24 mouse cellular contexts compared by ENCODE assay signal in genomic region chr2:136894494-136894893, GRCm38 (mm10). TPM values are rescaled to one million over a fixed set of nuclear protein-coding genes. Genes with fewer than 3 reads are reported as not detected.
DNase-seq lines count a peak whose midpoint lies in the region; ATAC-seq and TF ChIP-seq lines count a peak whose summit lies in the region.
"Had no signal": no experiment of that assay in that cellular context is flagged by ENCODE, and none has a peak within 500 bp of the region (broad histone marks: within the 10 kb centered on the region; RNA-seq: fewer than 3 reads in every experiment).

No protein-coding gene starts in this region.

- no peak overlapping the region for H3K9ac ChIP-seq in liver, embryonic 14.5 days (replicated peaks)
- no peak overlapping the region for H3K9ac ChIP-seq in liver, embryonic 12.5 days
- no peak overlapping the region for H3K9ac ChIP-seq in MEL (ENCODE audit: control insufficient read depth, low read depth, low read length, poor library complexity, severe bottlenecking)

- intact Hi-C loops in heart, postnatal 36 days (cut with DNase I), result loop anchor here (5.0 kb wide), 1 partner anchor 223 kb away; the partner anchor contains the start of gene Jag1

- WGBS in liver, embryonic 14.5 days (ENCODE audit: insufficient replicate concordance), result 40% methylated on average over 2 of the region's 2 CpGs
- 44% methylated on average over 2 of the region's 2 CpGs for WGBS in liver, embryonic 12.5 days (ENCODE audit: insufficient replicate concordance)

- DNase-seq in liver, embryonic 14.5 days (ENCODE audit: low read depth in 3 of 3, low spot score in 3 of 3), result no peak
- peak; percentile 70 for DNase-seq in MEL (ENCODE audit: low read depth, low spot score)
- DNase-seq in heart, postnatal 36 days, result no peak
- no peak for DNase-seq in left cerebral cortex, adult 9 months (ENCODE audit: low spot score in 2 of 2)
- DNase-seq: adrenal gland, adult 2 months; adrenal gland, adult 8-10 months; adrenal gland, postnatal 10 days; adrenal gland, postnatal 14 days; adrenal gland, postnatal 25 days; adrenal gland, postnatal 36 days; B cell, adult 2 months; cerebellum, adult 11 months; cerebellum, adult 11-12 months; cerebellum, adult 18-20 months; cerebellum, adult 2 months had no signal

- H3K36me3 ChIP-seq in liver, embryonic 14.5 days (replicated peaks; ENCODE audit: control insufficient read depth, insufficient read depth, low read depth), result no peaks in the 10 kb centered on the region
- no peaks in the 10 kb centered on the region for H3K36me3 ChIP-seq in liver, embryonic 12.5 days
- H3K36me3 ChIP-seq in MEL (ENCODE audit: control insufficient read depth in 1 of 2, insufficient read depth in 2 of 2, low read length in 2 of 2), result peaks cover 0 to 21% of the 10 kb centered on the region in 2 experiments; a peak in 2 of 4 replicates

- H3K27me3 ChIP-seq in liver, embryonic 14.5 days (ENCODE audit: control insufficient read depth, insufficient read depth, low read length), result no peaks in the 10 kb centered on the region
- H3K27me3 ChIP-seq in liver, embryonic 12.5 days (replicated peaks), result no peaks in the 10 kb centered on the region
- H3K27me3 ChIP-seq in MEL (ENCODE audit: control insufficient read depth in 1 of 2, insufficient read depth in 2 of 2, low read length in 2 of 2), result no peaks in the 10 kb centered on the region
- H3K27me3 ChIP-seq: CH12.LX, Patski had no signal

- H3K4me1 ChIP-seq in liver, embryonic 14.5 days (replicated peaks; ENCODE audit: control insufficient read depth in 2 of 2, insufficient read depth in 2 of 2, low read length in 1 of 2), result peaks cover 14 to 16% of the 10 kb centered on the region in 2 experiments
- peaks cover 28% of the 10 kb centered on the region for H3K4me1 ChIP-seq in liver, embryonic 12.5 days
- H3K4me1 ChIP-seq in MEL (ENCODE audit: control insufficient read depth in 1 of 2, insufficient read depth in 2 of 2, low read length in 2 of 2), result peaks cover 2 to 11% of the 10 kb centered on the region in 2 experiments; a peak in 3 of 4 replicates

- no peak overlapping the region for H3K4me3 ChIP-seq in liver, embryonic 14.5 days (ENCODE audit: insufficient read depth in 1 of 2, low read depth in 2 of 2, low read length in 2 of 2)
- no peak overlapping the region for H3K4me3 ChIP-seq in liver, embryonic 12.5 days
- H3K4me3 ChIP-seq in MEL (ENCODE audit: control insufficient read depth in 1 of 2, insufficient read depth in 1 of 2, low read depth in 2 of 2, low read length in 2 of 2), result no peak overlapping the region

- no peak overlapping the region for H3K27ac ChIP-seq in liver, embryonic 14.5 days
- H3K27ac ChIP-seq in liver, embryonic 12.5 days, result no peak overlapping the region
- no peak overlapping the region for H3K27ac ChIP-seq in MEL (ENCODE audit: control insufficient read depth, low read depth, low read length)

- H3K4me2 ChIP-seq in liver, embryonic 14.5 days (ENCODE audit: low read depth), result no peak overlapping the region
- H3K4me2 ChIP-seq in liver, embryonic 12.5 days, result no peak overlapping the region

- ATAC-seq in liver, embryonic 14.5 days (ENCODE audit: insufficient read depth), result no peak
- no peak for ATAC-seq in liver, embryonic 12.5 days
- ATAC-seq in megakaryocyte-erythroid progenitor cell, adult 5-6 weeks (replicated peaks; ENCODE audit: low FRiP score, low TSS enrichment, poor library complexity, severe bottlenecking), result 0 out of 2 replicates have a peak, but pooled peaks have one; percentile 22
- ATAC-seq: activated CD4-positive, CD25-positive, alpha-beta regulatory T cell, adult 4 months; CD4-positive, CD25-positive, alpha-beta regulatory T cell, adult 4 months; Patski had no signal

- no peaks in the 10 kb centered on the region for H3K9me3 ChIP-seq in liver, embryonic 14.5 days (ENCODE audit: control insufficient read depth, low read length)
- no peaks in the 10 kb centered on the region for H3K9me3 ChIP-seq in liver, embryonic 12.5 days (replicated peaks)
- no peaks in the 10 kb centered on the region for H3K9me3 ChIP-seq in MEL (replicated peaks; ENCODE audit: insufficient read depth, low read length)
- H3K9me3 ChIP-seq: G1E had no signal

- peaks cover 14% of the 10 kb centered on the region for H3K79me2 ChIP-seq in MEL (ENCODE audit: control insufficient read depth, insufficient read depth, low read length, poor library complexity)

- peak; percentile 22 for TF ChIP-seq EP300 in liver, embryonic 14.5 days (IDR thresholded peaks at IDR 0.05; ENCODE audit: low read depth)
- peak in 1 of 2 experiments; percentile 26; a peak in 1 of 4 replicates for TF ChIP-seq EP300 in MEL (IDR thresholded peaks at IDR 0.05; ENCODE audit: low read depth in 1 of 2, low read length in 2 of 2)

- TF ChIP-seq RAD21 in MEL (IDR thresholded peaks at IDR 0.05; ENCODE audit: low read depth, low read length), result no peak

- TF ChIP-seq POLR2A in MEL (IDR thresholded peaks at IDR 0.05; ENCODE audit: control insufficient read depth in 1 of 2, insufficient read depth in 1 of 2, low read depth in 1 of 2, low read length in 2 of 2, poor library complexity in 1 of 2), result no peak

- no peak for TF ChIP-seq CTCF in liver, embryonic 14.5 days (IDR thresholded peaks at IDR 0.05; ENCODE audit: low read depth)
- TF ChIP-seq CTCF in MEL (IDR thresholded peaks at IDR 0.05 in 2 of 3, conservative IDR thresholded peaks at IDR 0.05 in 1 of 3; ENCODE audit: control insufficient read depth in 1 of 3, insufficient read depth in 1 of 3, low read depth in 2 of 3, low read length in 3 of 3, poor library complexity in 1 of 3, severe bottlenecking in 1 of 3), result no peak

TF ChIP-seq in MEL, 35 proteins besides CTCF, POLR2A, EP300 and RAD21 (continues in another document):
- TF ChIP-seq JUND (IDR thresholded peaks at IDR 0.05; ENCODE audit: low read depth, low read length) (no peak), MXI1 (IDR thresholded peaks at IDR 0.05; ENCODE audit: low read depth, low read length) (no peak), ZKSCAN1 (IDR thresholded peaks at IDR 0.05; ENCODE audit: low read depth, low read length) (no peak), ZNF384 (IDR thresholded peaks at IDR 0.05; ENCODE audit: low read depth, low read length) (peak; percentile 93), TAL1 (IDR thresholded peaks at IDR 0.05; ENCODE audit: low read length) (peak; percentile 45), BHLHE40 (IDR thresholded peaks at IDR 0.05; ENCODE audit: borderline replicate concordance, low read depth, low read length) (no peak), POLR2AphosphoS2 (IDR thresholded peaks at IDR 0.05; ENCODE audit: low read length) (no peak), SMC3 (IDR thresholded peaks at IDR 0.05; ENCODE audit: low read depth, low read length) (no peak), CHD1 (IDR thresholded peaks at IDR 0.05; ENCODE audit: low read depth, low read length) (no peak), GATA1 (IDR thresholded peaks at IDR 0.05; ENCODE audit: low read depth, low read length) (peak; percentile 52), USF1 (IDR thresholded peaks at IDR 0.05; ENCODE audit: low read depth, low read length) (no peak)

RNA-seq across cellular contexts. Expression of gene AL731706.1, which starts 3.3 kb away (rescaled TPM):
- polyA plus RNA-seq in liver, embryonic 14.5 days (2012; rRNA removed), result 3.2 and 8.8 TPM in 2 replicates
- 17.2 and 19.5 TPM in 2 replicates for polyA plus RNA-seq in liver, embryonic 14.5 days (2014; fragmentation: Nextera tagmentation; extraction: Ambion mirVana)
- polyA plus RNA-seq in liver, embryonic 12.5 days (2016; fragmentation: Nextera tagmentation; extraction: Ambion mirVana), result 14.0 and 17.1 TPM in 2 replicates
- total RNA-seq in MEL (2012; rRNA removed), result 14.2 and 16.3 TPM in 2 replicates
- 10 to 100 TPM in 1 of 2 experiments, not detected in 1; 13.5 TPM for polyA plus RNA-seq in MEL (2012; ENCODE audit: insufficient read depth in 1 of 2, insufficient read length in 2 of 2, low read depth in 1 of 2, low replicate concordance in 2 of 2, missing spikeins in 1 of 2)
- 3.5 TPM in 1 of 2 replicates, not detected in the other for total RNA-seq in megakaryocyte-erythroid progenitor cell, adult 5-6 weeks (2014; fragmentation: Nextera tagmentation)
- 8.2 and 10.9 TPM in 2 replicates for total RNA-seq in megakaryocyte-erythroid progenitor cell, adult 5-6 weeks (2017)
- 10 to 100 TPM; 37.3 to 38.0 TPM for total RNA-seq in heart, postnatal 36 days (2021)

RNA-seq across cellular contexts. Expression of gene Mkks, which starts 3.3 kb away (rescaled TPM):
- polyA plus RNA-seq in liver, embryonic 14.5 days (2012; rRNA removed), result 2.6 and 2.9 TPM in 2 replicates
- polyA plus RNA-seq in liver, embryonic 14.5 days (2014; fragmentation: Nextera tagmentation; extraction: Ambion mirVana), result 4.0 TPM in 2 replicates
- 6.9 and 7.1 TPM in 2 replicates for polyA plus RNA-seq in liver, embryonic 12.5 days (2016; fragmentation: Nextera tagmentation; extraction: Ambion mirVana)
- total RNA-seq in MEL (2012; rRNA removed), result 3.4 and 4.0 TPM in 2 replicates
- polyA plus RNA-seq in MEL (2012; ENCODE audit: insufficient read depth in 1 of 2, insufficient read length in 2 of 2, low read depth in 1 of 2, low replicate concordance in 2 of 2, missing spikeins in 1 of 2), result 1 to 10 TPM in 1 of 2 experiments, not detected in 1; 5.1 TPM
- 11.2 and 21.7 TPM in 2 replicates for total RNA-seq in megakaryocyte-erythroid progenitor cell, adult 5-6 weeks (2014; fragmentation: Nextera tagmentation)
- total RNA-seq in megakaryocyte-erythroid progenitor cell, adult 5-6 weeks (2017), result 12.5 and 16.4 TPM in 2 replicates
- 10 to 100 TPM; 28.5 to 28.6 TPM for total RNA-seq in heart, postnatal 36 days (2021)

RNA-seq across cellular contexts. Expression of gene Slx4ip, which starts 3.5 kb away (rescaled TPM):
- 0.74 and 1.2 TPM in 2 replicates for polyA plus RNA-seq in liver, embryonic 14.5 days (2012; rRNA removed)
- 1.8 and 1.9 TPM in 2 replicates for polyA plus RNA-seq in liver, embryonic 14.5 days (2014; fragmentation: Nextera tagmentation; extraction: Ambion mirVana)
- 3.3 and 3.5 TPM in 2 replicates for polyA plus RNA-seq in liver, embryonic 12.5 days (2016; fragmentation: Nextera tagmentation; extraction: Ambion mirVana)
- total RNA-seq in MEL (2012; rRNA removed), result 1.1 and 1.3 TPM in 2 replicates
- polyA plus RNA-seq in MEL (2012; ENCODE audit: insufficient read depth in 1 of 2, insufficient read length in 2 of 2, low read depth in 1 of 2, low replicate concordance in 2 of 2, missing spikeins in 1 of 2), result 1 to 10 TPM in 1 of 2 experiments, not detected in 1; 2.5 TPM
- 8.2 and 9.1 TPM in 2 replicates for total RNA-seq in megakaryocyte-erythroid progenitor cell, adult 5-6 weeks (2014; fragmentation: Nextera tagmentation)
- total RNA-seq in megakaryocyte-erythroid progenitor cell, adult 5-6 weeks (2017), result 5.4 and 7.6 TPM in 2 replicates
- 1 to 10 TPM; 1.3 to 2.0 TPM for total RNA-seq in heart, postnatal 36 days (2021)

RNA-seq across cellular contexts. Expression of gene AL731706.2, which starts 9.0 kb away (rescaled TPM):
- polyA plus RNA-seq in liver, embryonic 14.5 days (2012; rRNA removed), result not detected in 2 replicates
- 14.1 and 15.1 TPM in 2 replicates for polyA plus RNA-seq in liver, embryonic 14.5 days (2014; fragmentation: Nextera tagmentation; extraction: Ambion mirVana)
- 12.0 and 19.6 TPM in 2 replicates for polyA plus RNA-seq in liver, embryonic 12.5 days (2016; fragmentation: Nextera tagmentation; extraction: Ambion mirVana)
- total RNA-seq in MEL (2012; rRNA removed), result not detected in 2 replicates
- polyA plus RNA-seq in MEL (2012; ENCODE audit: insufficient read depth in 1 of 2, insufficient read length in 2 of 2, low read depth in 1 of 2, low replicate concordance in 2 of 2, missing spikeins in 1 of 2), result 10 to 100 TPM in 1 of 2 experiments, not detected in 1; 51.2 TPM
- total RNA-seq in megakaryocyte-erythroid progenitor cell, adult 5-6 weeks (2014; fragmentation: Nextera tagmentation), result 20.4 TPM in 1 of 2 replicates, not detected in the other
- not detected in 2 replicates for total RNA-seq in megakaryocyte-erythroid progenitor cell, adult 5-6 weeks (2017)
- 10 to 100 TPM; 22.3 to 33.7 TPM for total RNA-seq in heart, postnatal 36 days (2021)
- total RNA-seq: ES-E14 had no signal
- polyA plus RNA-seq: adrenal gland, adult 2 months; brain, embryonic 14.5 days; cerebellum, adult 2 months; G1E had no signal
